Mouse (Mus musculus) c-Kit-positive CD71-positive TER-119-positive erythroid progenitor cells, embryonic 14.5 days (primary cell): ENCODE data around the gene Tfap2e.
A peak's percentile ranks its signal among the peaks of the same experiment; 100 is the strongest.

Experiments
- DNase-seq: peaks from one replicate; pipeline ENCODE4 v3.0.0-alpha.2; 2013; ENCODE audit warnings: low spot score

Tfap2e gene

GRCm38 (mm10) chr4:126751556-126752023 lies 15.6 kb upstream of the Tfap2e start:
- no peak for DNase-seq

DNA sequence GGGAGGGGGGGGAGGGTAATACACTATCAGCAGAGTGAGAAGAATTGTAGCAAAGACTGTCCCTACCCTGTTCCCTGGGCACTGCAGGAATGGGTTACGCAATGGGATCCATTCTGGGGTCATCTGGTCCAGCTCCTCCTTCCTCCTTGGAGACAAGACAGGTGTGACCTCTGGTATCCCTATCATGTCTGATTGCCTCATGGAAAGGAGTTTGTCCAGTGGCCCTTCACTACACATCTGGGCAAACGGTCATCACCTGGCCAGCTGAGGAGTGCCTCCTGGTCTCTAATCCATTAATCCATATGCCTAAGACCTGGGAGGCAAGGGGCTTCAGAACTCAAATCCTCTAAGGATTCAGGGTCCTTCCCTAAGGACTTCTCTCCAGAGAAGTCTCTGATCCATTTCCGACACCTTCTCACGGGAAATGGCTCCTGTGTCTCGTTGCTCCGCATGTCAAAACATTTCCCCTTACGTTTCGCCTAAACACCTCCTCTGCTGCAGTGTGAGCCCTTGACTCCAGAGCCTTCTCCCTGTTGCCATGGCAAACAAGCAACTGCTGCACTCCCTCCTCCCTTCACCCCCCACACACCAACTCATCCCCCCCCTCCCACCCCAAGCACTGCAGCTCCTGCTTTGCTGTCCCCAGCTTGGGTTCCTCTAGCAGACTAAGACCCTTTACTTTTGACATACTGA lies 15.0 kb upstream of the Tfap2e start:
- DNase-seq: no peak

DNA sequence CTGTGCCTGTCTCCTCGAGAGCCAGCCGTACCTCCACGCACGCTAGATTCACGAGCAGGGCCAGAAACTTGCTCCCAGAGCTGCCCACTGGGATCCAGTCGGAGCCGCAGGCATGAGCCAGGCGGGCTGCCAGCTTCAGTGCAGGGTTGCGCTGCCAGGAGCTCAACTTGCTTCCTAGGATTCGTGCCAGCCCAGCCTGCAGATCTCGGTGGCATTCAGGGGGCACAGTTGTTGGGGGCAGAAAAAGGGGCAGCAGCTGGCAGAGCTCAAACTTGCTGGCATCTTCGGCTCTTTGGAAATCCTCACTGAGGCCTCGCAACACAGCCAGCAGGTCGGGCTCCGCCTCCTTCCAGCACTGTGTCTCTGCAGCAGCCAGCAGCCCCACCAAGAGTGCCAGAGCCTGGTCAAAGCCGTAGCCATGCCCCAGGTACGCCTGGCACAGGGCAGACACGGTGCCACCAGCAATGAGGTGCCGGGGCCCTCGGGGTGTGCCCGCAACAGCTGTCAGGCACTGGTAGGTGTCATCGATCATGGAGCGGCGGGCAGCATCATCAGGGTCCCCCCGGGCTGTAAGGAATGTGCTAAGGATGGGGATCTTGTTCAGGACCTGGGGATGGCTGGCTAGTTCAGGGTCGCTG lies 14.1 kb upstream of the Tfap2e start:
- no peak for DNase-seq

- DNase-seq: no peak
Observed at GRCm38 (mm10) chr4:126749553-126749952, 13.5 kb upstream of the Tfap2e start.

DNA sequence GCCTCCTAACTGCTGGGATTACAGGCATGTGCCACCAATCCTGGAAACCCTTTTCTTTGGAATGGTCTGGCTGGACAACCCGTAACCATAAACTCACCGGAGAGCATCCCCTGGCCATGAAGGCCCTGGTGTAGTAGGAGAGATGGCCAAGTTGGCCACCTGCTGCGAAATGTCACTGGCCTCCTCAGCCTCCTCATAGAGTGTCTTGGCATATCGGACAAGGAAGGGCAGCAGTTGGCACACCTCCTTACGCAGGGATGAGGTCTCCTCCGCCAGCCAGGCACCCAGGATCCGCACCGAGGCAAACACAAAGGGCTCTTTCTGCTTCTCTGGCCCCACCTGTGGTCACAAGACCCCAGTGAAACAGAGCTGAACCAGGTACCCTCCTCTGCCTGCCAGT lies 12.3 kb upstream of the Tfap2e start:
- DNase-seq: no peak

- no peak for DNase-seq
Observed at GRCm38 (mm10) chr4:126746194-126746840, 10.3 kb upstream of the Tfap2e start.

GRCm38 (mm10) chr4:126745506-126746193 lies 9.6 kb upstream of the Tfap2e start:
- peak; percentile 51 for DNase-seq

GRCm38 (mm10) chr4:126744831-126745230 lies 8.8 kb upstream of the Tfap2e start:
- no peak for DNase-seq

DNA sequence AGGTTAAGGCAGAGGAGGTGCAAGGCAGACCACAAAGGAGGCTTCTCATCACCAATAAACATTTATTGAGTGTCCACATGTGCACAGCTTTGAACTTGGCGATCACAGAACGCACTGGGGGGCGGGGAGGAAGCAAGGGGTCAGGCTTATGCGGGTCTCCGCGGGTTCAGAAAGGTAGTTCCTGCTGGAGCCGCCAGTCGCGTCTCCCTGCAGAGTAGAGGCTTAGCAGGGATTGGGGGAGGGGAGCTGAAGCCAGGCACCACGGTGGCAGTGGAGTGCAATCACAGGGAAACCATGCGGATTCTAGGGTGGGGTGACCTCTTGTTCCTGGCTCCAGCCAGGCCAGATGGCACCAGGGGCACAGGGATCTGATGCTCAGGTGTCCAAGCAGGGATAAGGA lies 7.7 kb upstream of the Tfap2e start:
- DNase-seq: no peak

GRCm38 (mm10) chr4:126742976-126743375 lies 6.9 kb upstream of the Tfap2e start:
- DNase-seq: no peak

DNA sequence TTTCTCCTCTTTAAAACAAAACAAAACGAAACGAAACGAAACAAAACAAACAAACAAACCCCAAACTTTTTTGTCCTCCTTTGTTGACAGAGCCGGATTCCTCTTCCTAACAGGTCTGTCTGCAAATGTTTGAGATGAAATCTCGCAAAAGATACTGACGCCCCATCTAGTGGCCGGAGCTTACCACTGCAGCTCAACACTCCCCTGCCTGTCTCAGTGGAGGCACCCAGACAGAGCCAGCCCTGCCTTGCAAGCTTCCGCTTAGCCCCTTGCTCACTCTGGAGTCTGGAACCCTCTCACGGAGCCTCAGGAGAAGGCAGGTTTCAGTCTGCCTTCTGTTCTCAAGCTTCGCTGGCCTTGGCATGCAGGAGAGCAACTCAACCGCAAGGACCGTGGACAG lies 5.4 kb upstream of the Tfap2e start:
- peak; percentile 73 for DNase-seq

- no peak for DNase-seq
Observed at GRCm38 (mm10) chr4:126739966-126740676, 4.1 kb upstream of the Tfap2e start.

GRCm38 (mm10) chr4:126735382-126736000 lies 549 bp downstream of the Tfap2e start:
- DNase-seq: no peak

- no peak for DNase-seq
Observed at GRCm38 (mm10) chr4:126734700-126735381, 1.2 kb downstream of the Tfap2e start.

DNA sequence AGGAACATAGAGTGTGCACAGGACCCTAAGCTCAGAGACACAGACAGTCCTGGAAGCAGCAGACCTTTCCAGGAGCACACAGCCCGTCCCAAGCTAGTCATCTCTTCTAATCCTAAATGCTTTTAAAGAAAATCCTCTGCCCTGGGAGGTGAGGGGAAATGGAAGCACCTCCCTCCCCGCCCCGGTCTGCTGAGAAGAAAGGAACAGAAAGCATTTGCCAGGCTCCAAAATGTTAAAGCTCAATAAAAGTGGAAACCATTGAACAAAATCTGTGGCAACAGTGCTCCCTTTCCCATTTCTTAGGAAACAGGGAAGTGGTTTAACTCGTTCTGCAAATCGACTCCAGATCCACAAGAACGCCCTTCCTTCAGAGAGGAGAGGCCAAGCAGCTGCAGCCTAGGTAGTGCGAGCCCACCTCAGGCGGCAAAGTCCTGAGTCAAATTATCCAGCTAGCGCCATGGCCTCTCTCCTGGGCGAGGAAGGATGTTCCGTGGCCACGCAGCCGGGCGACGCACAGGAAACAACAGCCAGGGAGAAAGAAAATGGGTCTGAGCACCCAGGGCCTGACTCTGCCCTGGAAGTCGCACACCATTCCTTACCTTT lies 1.9 kb downstream of the Tfap2e start:
- DNase-seq: no peak

GRCm38 (mm10) chr4:126732531-126733380 lies 3.3 kb downstream of the Tfap2e start:
- no peak for DNase-seq

DNA sequence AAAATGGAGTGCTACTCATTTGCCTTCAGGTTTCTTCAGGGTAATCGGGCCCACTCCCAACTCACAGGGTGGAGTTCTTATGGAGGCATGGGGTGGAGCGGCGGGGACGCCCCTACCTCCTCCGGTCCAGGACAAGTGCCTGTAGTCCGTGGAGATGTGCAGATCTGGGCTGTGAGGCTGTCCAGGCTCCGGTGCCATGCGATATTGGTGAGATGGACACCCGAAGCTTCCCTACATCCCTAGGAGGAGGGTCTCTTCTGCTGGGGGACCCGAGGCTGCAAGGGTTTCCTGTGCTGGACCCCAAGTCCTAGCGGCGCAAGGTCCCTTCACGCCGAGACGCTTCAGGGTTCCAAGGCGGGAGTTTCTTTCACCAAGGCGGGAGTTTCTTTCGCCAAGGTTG lies 3.9 kb downstream of the Tfap2e start:
- no peak for DNase-seq

- DNase-seq: no peak
Observed at GRCm38 (mm10) chr4:126707439-126707826, 28.6 kb downstream of the Tfap2e start.

DNA sequence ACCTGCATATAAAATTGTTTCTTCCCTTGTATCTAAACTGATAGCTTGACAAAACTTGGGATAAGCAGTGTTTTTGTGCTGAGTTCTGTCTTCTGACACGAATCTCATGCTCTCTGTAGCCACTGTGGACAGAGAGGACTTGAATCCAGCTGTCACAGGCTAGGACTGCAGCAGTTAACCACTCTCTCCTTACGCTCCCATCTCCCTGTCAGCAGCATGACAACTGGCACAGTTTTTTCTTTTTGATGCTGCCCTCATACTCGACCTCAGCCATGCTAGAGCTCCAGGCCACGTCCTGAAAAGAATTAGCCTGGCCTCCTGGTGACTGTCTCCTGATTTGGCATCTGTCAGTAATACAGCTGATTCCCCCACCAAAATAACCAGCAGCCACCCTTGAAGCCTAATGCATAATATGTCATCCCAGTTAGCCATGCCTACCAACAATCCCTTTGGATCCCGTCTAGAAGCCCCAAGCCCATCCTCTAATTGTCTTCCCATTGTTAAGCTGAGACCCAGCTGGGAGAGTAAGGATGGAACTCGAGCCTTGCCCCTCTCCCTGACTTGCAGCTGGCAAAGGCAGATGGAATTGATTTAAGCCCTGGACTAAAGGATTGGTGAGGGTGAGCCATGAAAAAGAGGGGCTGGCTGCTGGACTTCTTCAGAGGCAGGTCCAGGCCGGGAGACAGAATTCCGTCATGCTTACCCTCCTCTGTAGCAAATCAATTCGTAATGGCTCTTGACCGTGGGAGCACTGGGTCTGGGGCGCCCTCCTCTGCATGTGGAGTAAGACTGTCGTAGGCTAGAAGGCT lies 29.2 kb downstream of the Tfap2e start:
- no peak for DNase-seq
